Mouse (Mus musculus) midbrain, embryonic 14.5 days (tissue): ENCODE measurements at regions not wholly inside any gene's neighbourhood (a gene's known extent, or its start where the extent isn't known, plus 50 kb on each side); places are given as distances from the start of the nearest gene placed in this dataset.

Source experiments
- ATAC-seq: fragments of 200-750 bp; cut with Nextera tagmentation; 2 replicates; pipeline ENCODE4 v1.8.0; 2017; ENCODE audit warnings: moderate number of reproducible peaks, moderate library complexity; ENCODE audit not compliant: low FRiP score, low TSS enrichment
- DNase-seq: peaks from one replicate; pipeline ENCODE4 v3.0.0-alpha.2; 2015
- H3K27ac ChIP-seq: fragments of 300-500 bp; sonication (generic); replicated peaks from 2 replicates; pipeline ENCODE4 v1.5.1; 2014; ENCODE audit warnings: mild to moderate bottlenecking, low read depth, low read length, moderate library complexity
- H3K27me3 ChIP-seq: fragments of 300-500 bp; sonication (generic); 2 replicates; pipeline ENCODE4 v1.6.1; 2014; ENCODE audit warnings: low read length, control low read depth, mixed read lengths; ENCODE audit not compliant: control insufficient read depth, insufficient read depth
- H3K36me3 ChIP-seq: fragments of 300-500 bp; sonication (generic); 2 replicates; pipeline ENCODE4 v1.6.1; 2014; ENCODE audit warnings: low read length, control low read depth; ENCODE audit not compliant: control insufficient read depth, insufficient read depth
- H3K4me1 ChIP-seq: fragments of 300-500 bp; sonication (generic); 2 replicates; pipeline ENCODE4 v1.6.1; 2014; ENCODE audit warnings: mild to moderate bottlenecking, antibody characterized with exemption, low read length, control low read depth; ENCODE audit not compliant: control insufficient read depth, insufficient read depth
- H3K4me2 ChIP-seq: fragments of 300-500 bp; sonication (generic); 2 replicates; pipeline ENCODE4 v1.6.1; 2014; ENCODE audit warnings: mild to moderate bottlenecking, low read length, moderate library complexity
- H3K4me3 ChIP-seq: fragments of 300-500 bp; sonication (generic); replicated peaks from 2 replicates; pipeline ENCODE4 v1.5.1; 2014; ENCODE audit warnings: low read depth, low read length
- H3K9ac ChIP-seq: fragments of 300-500 bp; sonication (generic); replicated peaks from 2 replicates; pipeline ENCODE4 v1.6.1; 2014; ENCODE audit warnings: mild to moderate bottlenecking, low read length, moderate library complexity
- H3K9me3 ChIP-seq: fragments of 300-500 bp; sonication (generic); 2 replicates; pipeline ENCODE4 v1.6.1; 2016; ENCODE audit warnings: low read length, control low read depth, mixed read lengths; ENCODE audit not compliant: control insufficient read depth
- WGBS: fragments of 180-500 bp; shearing (Covaris S2); extraction: QIAGEN DNeasy Blood & Tissue Kit; methylation state at CpG from one replicate; pipeline ENCODE4 v1.1.7; 2014; 5-methylcytosine and 5-hydroxymethylcytosine counted together

DNA sequence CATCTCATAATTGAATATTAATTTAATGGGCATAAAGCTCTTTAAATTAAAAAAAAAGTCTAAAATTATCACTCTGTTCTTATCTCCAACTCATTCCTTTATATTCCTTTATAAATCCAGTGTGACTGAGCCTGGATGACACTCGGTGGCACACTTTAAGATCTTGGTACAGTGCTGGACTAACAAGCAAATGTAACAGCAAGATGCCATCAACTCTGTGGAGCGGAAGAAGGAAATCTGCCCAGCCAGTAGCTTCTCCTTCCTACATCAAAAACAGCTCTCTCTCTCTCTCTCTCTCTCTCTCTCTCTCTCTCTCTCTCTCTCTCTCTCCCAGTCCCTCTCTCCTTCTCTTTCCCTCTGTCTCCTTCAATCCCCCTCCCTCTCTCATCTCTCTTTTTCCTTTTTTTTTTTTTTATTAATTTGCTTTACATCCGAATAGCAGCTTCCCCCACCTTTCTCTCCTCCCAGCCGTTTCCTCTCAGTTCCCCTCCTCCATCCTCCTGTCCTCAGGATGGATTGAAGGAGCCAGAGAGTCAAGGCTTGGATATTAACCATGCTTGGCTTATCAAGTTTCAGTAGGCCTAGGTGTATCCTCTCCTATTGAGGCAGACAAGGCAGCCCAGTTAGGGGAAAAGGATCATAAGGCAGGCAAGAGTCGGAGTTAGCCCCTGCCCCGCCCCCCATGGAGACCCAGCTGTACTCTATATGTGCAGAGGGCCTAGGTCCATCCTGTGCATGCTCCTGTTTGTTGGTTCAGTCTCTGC is 130.4 kb upstream of the Tmtc2 start:
- Histone ChIP-seq H3K4me3 (no peak overlapping the region), H3K27me3 (no peaks in the 10 kb centered on the region), H3K4me2 (no peak overlapping the region), H3K4me1 (no peaks in the 10 kb centered on the region), H3K9me3 (no peaks in the 10 kb centered on the region), H3K27ac (no peak overlapping the region), H3K9ac (no peak overlapping the region), H3K36me3 (no peaks in the 10 kb centered on the region)
- no peak for DNase-seq
- WGBS, result 75% methylated on average over 6 of the region's 6 CpGs
- no peak for ATAC-seq

DNA sequence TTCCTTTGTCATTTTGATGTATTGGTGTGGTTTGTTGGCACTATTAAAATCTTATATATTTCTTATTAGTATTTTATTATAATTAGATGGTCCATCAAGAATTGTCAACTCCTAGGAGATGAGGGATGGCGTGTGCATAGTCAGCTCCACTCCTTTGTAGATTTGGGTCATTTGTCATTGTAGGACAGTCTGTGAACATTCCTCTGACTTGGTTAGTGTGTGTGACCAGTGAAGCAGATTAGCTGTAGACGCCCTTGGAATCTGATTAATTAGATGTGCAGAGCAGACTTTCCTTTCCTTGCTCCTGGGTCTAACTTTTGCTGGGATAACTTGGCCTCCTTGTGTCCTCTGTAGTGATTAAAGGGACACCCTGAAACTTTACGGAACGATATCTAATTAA is 118.9 kb upstream of the Tmtc2 start:
- no peak for ATAC-seq
- 49% methylated on average over 4 of the region's 4 CpGs for WGBS

DNA sequence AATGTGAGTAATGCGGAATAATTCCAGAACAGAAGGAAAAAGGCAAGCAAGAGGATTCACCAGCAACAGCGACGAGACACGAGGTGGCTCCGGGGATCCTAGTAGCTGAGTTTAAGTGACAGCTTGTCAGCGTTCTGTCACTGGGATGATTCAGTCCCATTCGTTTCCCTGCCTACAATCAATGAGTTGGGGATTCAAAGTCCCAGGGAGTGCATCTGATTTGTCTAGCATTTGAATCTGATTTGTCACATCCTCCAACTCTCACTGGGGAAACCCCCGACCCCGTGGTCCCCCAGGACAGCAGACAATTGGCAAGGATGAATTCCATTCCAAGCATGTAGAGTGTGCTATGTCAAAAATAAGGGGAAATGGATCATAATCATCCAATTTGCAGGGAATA is 115.1 kb upstream of the Tmtc2 start:
- peak overlapping the region; percentile 57 for H3K27ac ChIP-seq
- ATAC-seq, result peak; percentile 58; the same call in 1 of the 2 replicates
- H3K9ac ChIP-seq, result no peak overlapping the region
- H3K36me3 ChIP-seq, result no peaks in the 10 kb centered on the region
- no peaks in the 10 kb centered on the region for H3K9me3 ChIP-seq
- no peaks in the 10 kb centered on the region for H3K27me3 ChIP-seq
- H3K4me1 ChIP-seq, result no peaks in the 10 kb centered on the region
- WGBS, result 30% methylated on average over 9 of the region's 9 CpGs
- no peak overlapping the region for H3K4me3 ChIP-seq
- DNase-seq, result peak; percentile 59
- H3K4me2 ChIP-seq, result peak overlapping the region; percentile 23

More for the DNA sequence above, 118.9 kb upstream of the Tmtc2 start:
- Histone ChIP-seq H3K36me3 (no peaks in the 10 kb centered on the region), H3K4me3 (no peak overlapping the region), H3K4me1 (no peaks in the 10 kb centered on the region), H3K27me3 (no peaks in the 10 kb centered on the region), H3K9me3 (no peaks in the 10 kb centered on the region), H3K27ac (no peak overlapping the region), H3K4me2 (no peak overlapping the region), H3K9ac (no peak overlapping the region)
- DNase-seq, result no peak

DNA sequence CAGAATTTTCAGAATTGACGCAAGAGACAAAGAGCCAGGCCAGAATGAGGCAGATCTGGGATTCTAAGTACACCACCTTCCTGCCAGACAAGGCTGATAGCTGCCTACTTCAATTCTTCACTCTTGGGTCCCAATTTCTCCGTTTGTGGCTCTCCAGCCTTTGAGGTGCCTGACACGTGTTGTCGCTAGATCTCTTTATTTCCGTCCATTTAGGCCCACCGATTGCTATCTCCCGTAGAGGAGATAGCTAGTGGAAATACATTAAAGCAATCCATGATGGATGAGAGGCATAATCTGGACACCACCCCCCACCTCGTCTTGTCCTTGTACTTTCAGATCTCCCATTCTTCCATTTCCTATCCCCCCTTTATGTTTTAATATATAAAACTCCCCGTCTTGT is 114.6 kb upstream of the Tmtc2 start:
- Histone ChIP-seq H3K4me2 (peak overlapping the region; percentile 23), H3K9me3 (no peaks in the 10 kb centered on the region), H3K4me1 (no peaks in the 10 kb centered on the region), H3K4me3 (no peak overlapping the region), H3K9ac (0 out of 2 replicates have a peak overlapping the region, but pooled peaks have one; percentile 12), H3K36me3 (no peaks in the 10 kb centered on the region), H3K27ac (peak overlapping the region; percentile 57), H3K27me3 (no peaks in the 10 kb centered on the region)
- no peak for ATAC-seq
- 66% methylated on average over 9 of the region's 9 CpGs for WGBS
- DNase-seq, result peak; percentile 15

DNA sequence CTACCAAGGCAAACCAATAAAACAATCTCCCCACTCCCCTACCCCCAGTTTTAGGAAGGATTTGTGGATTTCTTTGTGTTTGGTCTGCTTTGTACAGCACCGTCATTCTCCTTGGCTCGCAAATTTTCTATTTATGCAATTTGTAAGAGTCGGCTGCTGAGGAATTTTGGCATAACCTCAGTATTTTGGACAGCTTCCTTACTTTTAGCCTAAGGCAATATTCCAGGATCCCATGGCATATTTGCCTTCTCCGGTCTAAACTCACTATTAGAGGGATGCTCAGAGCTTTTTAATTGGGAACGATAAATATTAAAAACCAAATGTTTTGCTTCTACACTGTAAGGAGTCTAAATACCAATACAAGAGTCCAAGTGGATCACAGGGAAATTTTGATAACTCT is 112.6 kb upstream of the Tmtc2 start:
- Histone ChIP-seq H3K4me1 (no peaks in the 10 kb centered on the region), H3K9me3 (no peaks in the 10 kb centered on the region), H3K36me3 (no peaks in the 10 kb centered on the region), H3K4me2 (no peak overlapping the region), H3K27ac (no peak overlapping the region), H3K9ac (no peak overlapping the region), H3K27me3 (no peaks in the 10 kb centered on the region), H3K4me3 (no peak overlapping the region)
- ATAC-seq (no peak), DNase-seq (no peak)
- WGBS, result 86% methylated on average over 5 of the region's 5 CpGs

DNA sequence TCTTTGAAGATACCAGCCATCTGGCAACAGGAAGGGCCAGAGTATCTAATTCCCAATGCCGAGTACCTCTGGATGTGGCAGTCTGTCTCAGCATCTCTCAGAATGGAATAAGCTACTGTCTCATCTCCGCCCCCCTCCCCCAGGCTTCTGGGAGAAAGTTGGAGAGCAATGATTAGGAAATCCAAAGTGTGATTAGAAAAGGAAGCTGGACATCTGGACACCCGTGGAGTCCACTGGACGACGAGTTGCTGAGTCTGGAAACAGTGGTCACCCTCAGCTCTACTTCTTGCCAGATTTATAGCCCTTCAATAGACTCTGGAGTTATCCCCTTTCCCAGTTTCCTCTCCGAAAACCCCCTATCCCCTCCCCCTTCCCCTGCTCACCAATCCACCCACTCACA is 105.3 kb upstream of the Tmtc2 start:
- 91% methylated on average over 6 of the region's 6 CpGs for WGBS
- Histone ChIP-seq H3K4me3 (no peak overlapping the region), H3K9me3 (no peaks in the 10 kb centered on the region), H3K27ac (no peak overlapping the region), H3K27me3 (no peaks in the 10 kb centered on the region), H3K4me2 (no peak overlapping the region), H3K4me1 (no peaks in the 10 kb centered on the region), H3K9ac (no peak overlapping the region), H3K36me3 (no peaks in the 10 kb centered on the region)
- ATAC-seq (no peak), DNase-seq (no peak)

DNA sequence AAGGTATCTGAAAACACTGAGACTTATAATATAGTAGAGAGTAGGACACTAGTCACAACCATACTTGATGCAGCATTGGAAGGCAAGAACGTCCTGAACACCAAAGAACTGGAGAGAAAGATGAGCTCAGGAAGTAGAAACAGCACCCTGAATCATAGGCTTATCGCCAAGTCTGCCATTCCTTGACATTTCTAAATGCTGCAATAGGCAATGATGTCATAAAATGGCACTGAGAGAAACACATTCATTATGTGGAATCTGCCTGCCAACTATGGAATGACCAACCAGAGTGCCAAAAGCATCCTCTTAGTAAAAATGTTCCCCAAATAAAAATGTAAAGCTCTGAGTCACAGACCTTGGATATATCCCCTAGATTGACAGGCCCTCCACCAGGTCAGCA is 92.7 kb upstream of the Tmtc2 start:
- no peak overlapping the region for H3K9ac ChIP-seq
- 81% methylated on average over 2 of the region's 2 CpGs for WGBS
- no peaks in the 10 kb centered on the region for H3K36me3 ChIP-seq

DNA sequence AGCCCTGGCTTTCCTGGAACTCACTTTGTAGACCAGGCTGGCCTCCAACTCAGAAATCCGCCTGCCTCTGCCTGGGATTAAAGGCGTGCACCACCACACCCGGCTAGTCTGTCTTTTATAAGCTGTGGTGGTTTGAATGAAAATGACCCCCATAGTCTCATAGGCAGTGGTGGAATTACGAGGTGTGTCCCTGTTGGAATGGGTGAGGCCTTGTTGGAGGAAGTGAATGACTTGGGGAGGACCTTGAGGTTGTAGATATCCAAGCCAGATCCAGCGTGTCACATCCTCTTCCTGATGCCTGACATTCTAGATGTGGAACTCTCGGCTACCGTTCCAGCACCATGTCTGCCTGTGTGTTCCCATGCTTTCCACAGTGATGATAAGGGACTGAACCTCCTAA is 86.5 kb upstream of the Tmtc2 start:
- no peak overlapping the region for H3K9ac ChIP-seq
- H3K4me3 ChIP-seq, result no peak overlapping the region
- no peak for DNase-seq
- no peaks in the 10 kb centered on the region for H3K36me3 ChIP-seq
- no peaks in the 10 kb centered on the region for H3K4me1 ChIP-seq
- no peaks in the 10 kb centered on the region for H3K27me3 ChIP-seq
- ATAC-seq, result no peak
- WGBS, result 90% methylated on average over 7 of the region's 7 CpGs
- H3K4me2 ChIP-seq, result no peak overlapping the region
- no peaks in the 10 kb centered on the region for H3K9me3 ChIP-seq
- no peak overlapping the region for H3K27ac ChIP-seq

More for the DNA sequence above, 92.7 kb upstream of the Tmtc2 start:
- Histone ChIP-seq H3K4me2 (no peak overlapping the region), H3K4me1 (no peaks in the 10 kb centered on the region), H3K27me3 (no peaks in the 10 kb centered on the region), H3K9me3 (no peaks in the 10 kb centered on the region), H3K27ac (no peak overlapping the region), H3K4me3 (no peak overlapping the region)
- ATAC-seq, result no peak
- DNase-seq, result no peak

DNA sequence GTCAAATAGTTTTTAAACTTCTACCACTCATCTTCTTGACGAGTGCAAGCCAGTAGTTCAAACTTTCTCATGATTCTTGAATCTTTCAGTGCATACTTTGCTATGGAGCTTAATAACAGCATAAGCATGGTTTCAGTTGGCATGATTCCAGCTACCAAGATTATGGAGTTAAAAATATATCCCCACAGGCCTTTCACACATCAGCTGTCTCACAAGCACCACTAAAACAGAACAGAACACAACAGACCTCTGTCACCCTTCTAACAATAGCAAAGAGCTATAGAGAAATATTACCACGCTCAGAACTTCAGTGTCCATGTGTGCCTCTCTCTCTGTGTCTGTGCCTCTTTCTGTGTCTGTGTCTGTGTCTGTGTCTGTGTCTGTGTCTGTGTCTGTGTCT is 82.5 kb upstream of the Tmtc2 start:
- no peak overlapping the region for H3K4me2 ChIP-seq
- no peaks in the 10 kb centered on the region for H3K4me1 ChIP-seq
- no peaks in the 10 kb centered on the region for H3K9me3 ChIP-seq
- no peaks in the 10 kb centered on the region for H3K36me3 ChIP-seq
- 78% methylated on average over 2 of the region's 2 CpGs for WGBS
- DNase-seq, result peak; percentile 23
- ATAC-seq, result no peak
- H3K27me3 ChIP-seq, result no peaks in the 10 kb centered on the region
- H3K4me3 ChIP-seq, result no peak overlapping the region
- no peak overlapping the region for H3K27ac ChIP-seq
- no peak overlapping the region for H3K9ac ChIP-seq
